Mouse (Mus musculus) midbrain, embryonic 16.5 days (tissue): ENCODE measurements at regions not wholly inside any gene's neighbourhood (a gene's known extent, or its start where the extent isn't known, plus 50 kb on each side); places are given as distances from the start of the nearest gene placed in this dataset.

Experiments
- ATAC-seq: fragments of 200-750 bp; cut with Nextera tagmentation; 2 replicates; pipeline ENCODE4 v1.8.0; 2017; ENCODE audit warnings: moderate TSS enrichment
- H3K27ac ChIP-seq: fragments of 300-500 bp; sonication (generic); 2 replicates; pipeline ENCODE4 v1.5.1; 2014; ENCODE audit warnings: mild to moderate bottlenecking, low read length, mixed read lengths
- H3K27me3 ChIP-seq: fragments of 300-500 bp; sonication (generic); 2 replicates; pipeline ENCODE4 v1.6.1; 2014; ENCODE audit warnings: low read depth, low read length, mixed read lengths; ENCODE audit not compliant: control insufficient read depth, insufficient read depth
- H3K36me3 ChIP-seq: fragments of 300-500 bp; sonication (generic); 2 replicates; pipeline ENCODE4 v1.6.1; 2014; ENCODE audit warnings: mild to moderate bottlenecking, low read length, moderate library complexity, mixed read lengths; ENCODE audit not compliant: control insufficient read depth, insufficient read depth
- H3K4me1 ChIP-seq: fragments of 300-500 bp; sonication (generic); 2 replicates; pipeline ENCODE4 v1.6.1; 2014; ENCODE audit warnings: mild to moderate bottlenecking, low read length, mixed read lengths; ENCODE audit not compliant: control insufficient read depth, insufficient read depth
- H3K4me2 ChIP-seq: fragments of 300-500 bp; sonication (generic); 2 replicates; pipeline ENCODE4 v1.6.1; 2014; ENCODE audit warnings: mild to moderate bottlenecking, low read length, mixed read lengths
- H3K4me3 ChIP-seq: fragments of 300-500 bp; sonication (generic); 2 replicates; pipeline ENCODE4 v1.5.1; 2014; ENCODE audit warnings: low read depth, mild to moderate bottlenecking, low read length, moderate library complexity, mixed read lengths
- H3K9ac ChIP-seq: fragments of 300-500 bp; sonication (generic); 2 replicates; pipeline ENCODE4 v1.6.1; 2014; ENCODE audit warnings: low read depth, low read length, mixed read lengths
- H3K9me3 ChIP-seq: fragments of 300-500 bp; sonication (generic); replicated peaks from 2 replicates; pipeline ENCODE4 v1.6.1; 2014; ENCODE audit warnings: mild to moderate bottlenecking, low read length, mixed read lengths; ENCODE audit not compliant: control insufficient read depth, poor library complexity, severe bottlenecking
- WGBS: fragments of 180-500 bp; shearing (Covaris S2); extraction: QIAGEN DNeasy Blood & Tissue Kit; methylation state at CpG from one replicate; pipeline ENCODE4 v1.1.7; 2014; 5-methylcytosine and 5-hydroxymethylcytosine counted together

DNA sequence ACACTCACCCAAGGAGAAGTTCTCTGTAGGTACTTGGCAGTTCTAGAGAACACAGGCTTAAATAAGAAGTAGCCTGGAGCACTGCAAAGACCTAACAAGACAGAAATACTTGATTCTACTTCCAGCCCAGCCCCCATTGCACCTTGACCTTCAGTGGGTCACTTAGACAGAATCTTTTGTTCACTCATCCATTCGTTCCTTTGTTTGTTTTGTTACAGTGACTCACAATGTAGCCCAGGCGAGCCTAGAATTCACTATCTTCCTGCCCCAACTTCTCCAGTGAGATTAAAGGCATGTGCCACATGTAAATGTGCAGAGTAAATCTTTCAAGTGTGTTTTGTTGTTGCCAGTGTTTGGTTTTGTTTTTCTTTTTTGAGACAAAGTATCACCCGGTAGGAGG is 158.5 kb upstream of the Esrrg start:
- Histone ChIP-seq H3K9ac (no peak overlapping the region), H3K27ac (no peak overlapping the region), H3K4me2 (no peak overlapping the region), H3K4me1 (0 out of 2 replicates have a peak, but pooled peaks cover 2% of the 10 kb centered on the region), H3K9me3 (no peaks in the 10 kb centered on the region), H3K4me3 (no peak overlapping the region), H3K27me3 (no peaks in the 10 kb centered on the region), H3K36me3 (no peaks in the 10 kb centered on the region)
- 30% methylated on average over 3 of the region's 3 CpGs for WGBS
- ATAC-seq = no peak

DNA sequence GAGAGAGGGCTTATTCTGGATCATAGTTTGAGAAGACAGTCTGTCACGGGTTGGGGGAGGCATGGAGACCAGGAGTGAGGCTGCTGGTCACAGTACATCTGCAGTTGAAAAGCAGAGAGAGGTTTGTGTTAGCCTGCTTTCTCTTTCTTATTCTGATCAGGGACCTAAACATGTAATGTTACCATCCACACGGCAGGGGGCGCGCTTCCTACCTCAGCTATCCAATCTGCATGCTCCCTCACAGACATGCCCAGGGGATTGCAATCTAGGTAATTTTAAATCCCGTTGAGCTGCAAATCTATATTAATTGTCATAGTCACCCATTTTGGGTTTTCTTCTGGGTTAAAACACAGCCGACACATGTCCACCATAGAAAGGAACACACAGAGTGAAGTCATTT is 156.4 kb upstream of the Esrrg start:
- 32% methylated on average over 6 of the region's 6 CpGs for WGBS
- H3K9ac ChIP-seq = no peak overlapping the region
- 0 out of 2 replicates have a peak, but pooled peaks cover 2% of the 10 kb centered on the region for H3K4me1 ChIP-seq
- no peaks in the 10 kb centered on the region for H3K9me3 ChIP-seq
- no peak for ATAC-seq
- no peaks in the 10 kb centered on the region for H3K36me3 ChIP-seq
- H3K4me3 ChIP-seq = no peak overlapping the region
- no peak overlapping the region for H3K27ac ChIP-seq
- H3K27me3 ChIP-seq = no peaks in the 10 kb centered on the region
- H3K4me2 ChIP-seq = no peak overlapping the region

DNA sequence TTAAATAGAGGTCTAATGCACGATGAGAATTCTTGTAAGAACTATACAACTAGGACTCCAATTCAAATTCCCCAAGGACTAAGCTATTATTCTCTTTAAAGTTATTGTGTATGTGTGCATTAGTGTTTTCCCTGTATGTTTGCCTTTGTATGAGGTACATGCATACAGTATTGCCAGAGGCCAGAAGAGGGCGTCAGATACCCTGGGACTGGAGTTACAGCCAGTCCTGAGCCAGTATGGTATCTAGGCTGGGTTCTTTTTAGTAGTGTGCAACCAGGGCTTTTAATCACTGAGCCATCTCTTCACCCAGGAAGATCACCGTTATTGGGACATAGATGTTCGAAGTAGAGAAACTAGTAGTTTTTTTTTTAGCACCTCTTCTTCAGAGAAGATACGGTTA is 154.2 kb upstream of the Esrrg start:
- H3K9me3 ChIP-seq = no peaks in the 10 kb centered on the region
- no peak overlapping the region for H3K27ac ChIP-seq
- H3K4me2 ChIP-seq = no peak overlapping the region
- H3K27me3 ChIP-seq = no peaks in the 10 kb centered on the region
- H3K4me1 ChIP-seq = no peaks in the 10 kb centered on the region
- WGBS = 69% methylated on average over 5 of the region's 5 CpGs
- no peak overlapping the region for H3K9ac ChIP-seq
- ATAC-seq = no peak
- H3K4me3 ChIP-seq = no peak overlapping the region
- no peaks in the 10 kb centered on the region for H3K36me3 ChIP-seq

- Histone ChIP-seq H3K27ac (no peak overlapping the region), H3K36me3 (no peaks in the 10 kb centered on the region), H3K4me3 (no peak overlapping the region), H3K4me1 (no peaks in the 10 kb centered on the region), H3K27me3 (no peaks in the 10 kb centered on the region), H3K9ac (no peak overlapping the region), H3K4me2 (no peak overlapping the region), H3K9me3 (no peaks in the 10 kb centered on the region)
- ATAC-seq = no peak
- WGBS = 73% methylated on average over 2 of the region's 2 CpGs
These were observed 123.8 kb upstream of the Esrrg start for GRCm38 (mm10) chr1:187484821-187485220.

- Histone ChIP-seq H3K4me1 (no peaks in the 10 kb centered on the region), H3K27ac (no peak overlapping the region), H3K36me3 (no peaks in the 10 kb centered on the region), H3K4me2 (no peak overlapping the region), H3K4me3 (no peak overlapping the region), H3K9ac (no peak overlapping the region), H3K27me3 (no peaks in the 10 kb centered on the region), H3K9me3 (no peaks in the 10 kb centered on the region)
- 83% methylated on average over 13 of the region's 13 CpGs for WGBS
- no peak for ATAC-seq
These were observed 120.5 kb upstream of the Esrrg start for GRCm38 (mm10) chr1:187487948-187488690.

DNA sequence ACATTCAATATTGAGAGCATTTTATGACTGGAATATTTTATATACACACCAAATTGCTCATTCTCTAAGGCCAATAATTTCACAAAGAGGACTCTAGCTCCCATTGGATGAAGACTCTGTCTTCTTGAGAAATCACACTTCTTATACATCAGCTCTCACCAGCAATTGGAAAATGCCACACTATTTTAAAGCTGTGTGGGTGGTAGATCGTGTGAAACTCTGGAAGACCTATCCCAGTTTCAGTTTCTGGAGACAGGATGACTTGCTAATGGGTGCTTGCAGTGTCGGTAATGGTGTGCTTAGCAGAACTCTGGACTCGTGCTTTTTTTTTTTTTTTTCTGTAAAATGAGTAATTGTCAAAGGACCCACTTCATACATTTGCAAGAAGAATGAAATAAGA is 119.1 kb upstream of the Esrrg start:
- H3K27me3 ChIP-seq = no peaks in the 10 kb centered on the region
- H3K27ac ChIP-seq = no peak overlapping the region
- ATAC-seq = no peak
- WGBS = 82% methylated on average over 3 of the region's 3 CpGs
- no peak overlapping the region for H3K4me2 ChIP-seq
- H3K36me3 ChIP-seq = no peaks in the 10 kb centered on the region
- H3K9me3 ChIP-seq = no peaks in the 10 kb centered on the region
- no peak overlapping the region for H3K4me3 ChIP-seq
- no peak overlapping the region for H3K9ac ChIP-seq
- no peaks in the 10 kb centered on the region for H3K4me1 ChIP-seq

DNA sequence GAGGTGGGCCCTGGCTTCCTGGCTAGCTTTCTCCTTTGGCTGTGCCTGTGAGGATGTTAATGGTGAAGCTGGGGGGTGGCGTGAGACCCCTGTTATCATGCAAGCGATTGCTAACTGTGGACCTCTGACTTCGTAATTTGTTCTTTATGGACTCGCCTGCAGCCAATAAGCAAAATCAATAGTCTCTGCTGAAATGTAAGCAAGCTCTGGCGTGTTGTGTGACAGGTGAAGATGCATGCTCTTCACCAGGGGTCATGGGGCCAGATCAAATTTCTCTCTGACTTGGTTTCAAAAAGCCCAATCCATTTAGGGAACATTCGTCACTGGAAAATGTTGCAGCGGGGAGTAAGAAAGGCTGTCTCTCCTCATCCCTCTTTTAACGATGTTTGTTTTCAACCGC is 103.2 kb upstream of the Esrrg start:
- no peak overlapping the region for H3K27ac ChIP-seq
- no peak overlapping the region for H3K4me3 ChIP-seq
- H3K4me1 ChIP-seq = no peaks in the 10 kb centered on the region
- H3K36me3 ChIP-seq = no peaks in the 10 kb centered on the region
- no peak overlapping the region for H3K9ac ChIP-seq
- H3K27me3 ChIP-seq = no peaks in the 10 kb centered on the region
- WGBS = 73% methylated on average over 9 of the region's 9 CpGs
- ATAC-seq = no peak
- H3K9me3 ChIP-seq = no peaks in the 10 kb centered on the region
- H3K4me2 ChIP-seq = no peak overlapping the region

DNA sequence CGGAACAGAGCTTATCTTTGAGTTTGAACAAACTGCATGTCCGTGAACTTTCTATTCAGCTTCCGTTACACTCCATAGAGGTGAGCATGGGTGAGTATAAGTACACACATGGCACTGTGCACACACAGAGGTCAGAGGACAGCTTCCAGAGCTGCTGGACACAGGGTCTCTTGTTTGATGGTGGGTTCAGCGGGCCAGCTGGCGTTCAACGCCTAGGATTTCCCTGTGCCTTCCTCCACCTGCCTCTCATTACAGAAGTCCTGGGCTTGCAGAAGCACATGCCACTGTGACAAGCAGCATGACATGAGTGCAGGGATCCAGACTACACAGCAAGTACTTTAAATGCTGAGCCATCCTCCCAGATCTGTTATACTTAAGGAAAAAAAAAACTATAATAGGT is 101.4 kb upstream of the Esrrg start:
- Histone ChIP-seq H3K9ac (no peak overlapping the region), H3K36me3 (no peaks in the 10 kb centered on the region), H3K4me1 (no peaks in the 10 kb centered on the region), H3K4me3 (no peak overlapping the region), H3K27ac (no peak overlapping the region), H3K4me2 (no peak overlapping the region), H3K9me3 (no peaks in the 10 kb centered on the region), H3K27me3 (no peaks in the 10 kb centered on the region)
- no peak for ATAC-seq
- 90% methylated on average over 6 of the region's 6 CpGs for WGBS

DNA sequence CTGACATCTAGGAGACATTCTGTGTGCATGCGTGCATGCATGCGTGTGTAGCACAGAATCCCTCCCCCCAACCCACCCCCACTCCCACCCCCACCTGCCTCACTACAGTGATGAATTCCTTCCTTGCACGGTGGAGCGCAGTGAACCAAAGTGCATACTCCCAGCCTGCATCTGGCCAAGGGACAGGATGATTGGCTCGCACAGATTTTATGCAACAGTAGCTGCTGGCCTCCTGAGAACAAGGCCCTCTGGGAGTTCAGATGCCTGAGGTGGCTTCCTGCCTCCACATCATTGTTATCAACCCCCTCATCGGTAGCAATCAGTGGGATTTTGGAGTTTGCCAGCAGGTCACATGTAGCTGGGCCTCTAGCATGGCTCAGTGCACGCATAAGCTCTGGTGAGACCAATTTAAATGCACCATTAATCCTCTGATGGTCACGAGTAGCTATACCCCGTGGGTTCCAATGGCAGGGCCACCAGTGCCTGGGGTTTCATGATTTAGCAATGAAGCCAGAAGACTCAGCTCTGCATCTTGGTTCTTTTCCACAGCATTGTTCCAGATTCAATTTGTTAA is 77.2 kb upstream of the Esrrg start:
- Histone ChIP-seq H3K4me3 (no peak overlapping the region), H3K4me1 (no peaks in the 10 kb centered on the region), H3K9ac (no peak overlapping the region), H3K36me3 (no peaks in the 10 kb centered on the region), H3K27ac (no peak overlapping the region), H3K27me3 (no peaks in the 10 kb centered on the region), H3K4me2 (no peak overlapping the region), H3K9me3 (no peaks in the 10 kb centered on the region)
- WGBS = 57% methylated on average over 9 of the region's 9 CpGs
- no peak for ATAC-seq
